Mouse (Mus musculus): ENCODE results near the gene Slc24a4.
A peak's percentile ranks its signal among the peaks of the same experiment; 100 is the strongest.

The Slc24a4 gene

DNA sequence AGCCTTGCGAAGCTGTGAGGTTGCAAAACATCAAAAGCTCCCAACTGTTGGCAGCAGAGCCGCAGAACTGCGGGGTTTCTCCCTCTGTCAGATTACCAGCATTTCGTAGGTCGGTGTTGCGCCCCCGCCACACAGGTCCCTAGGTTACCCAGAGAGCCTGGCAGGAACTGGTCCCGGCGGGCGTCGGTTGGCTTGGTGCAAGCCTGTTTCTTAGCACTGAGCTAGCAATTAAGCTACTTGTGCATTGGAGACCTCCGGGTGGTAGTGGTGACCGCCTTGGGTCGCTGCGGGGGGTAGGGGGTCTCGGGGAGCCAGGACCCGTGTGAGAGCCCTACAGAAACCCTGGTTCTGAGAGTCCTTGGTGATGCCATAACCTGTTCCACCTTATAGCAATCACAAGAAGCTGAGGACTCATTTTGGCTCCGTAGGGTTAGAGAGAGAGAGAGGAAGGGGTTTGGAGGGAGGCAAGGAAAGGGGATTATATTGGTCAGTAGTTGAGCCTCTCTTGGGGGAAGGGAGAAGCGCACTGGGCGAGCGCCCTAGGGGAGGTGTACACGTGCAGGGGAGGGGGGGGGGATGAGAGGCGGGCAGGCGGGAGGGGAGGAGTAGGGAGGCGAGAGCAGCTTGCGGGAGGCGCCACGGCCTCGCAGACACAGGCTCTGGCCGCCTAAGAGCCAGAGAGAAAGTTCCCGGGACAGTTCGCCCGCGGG is at the start of gene Slc24a4:
Slc24a4 (plus strand) TSS at position 653 of the 710 bp plus-strand sequence.
- peak; percentile 35 for DNase-seq (ENCODE audit: low spot score)

DNA sequence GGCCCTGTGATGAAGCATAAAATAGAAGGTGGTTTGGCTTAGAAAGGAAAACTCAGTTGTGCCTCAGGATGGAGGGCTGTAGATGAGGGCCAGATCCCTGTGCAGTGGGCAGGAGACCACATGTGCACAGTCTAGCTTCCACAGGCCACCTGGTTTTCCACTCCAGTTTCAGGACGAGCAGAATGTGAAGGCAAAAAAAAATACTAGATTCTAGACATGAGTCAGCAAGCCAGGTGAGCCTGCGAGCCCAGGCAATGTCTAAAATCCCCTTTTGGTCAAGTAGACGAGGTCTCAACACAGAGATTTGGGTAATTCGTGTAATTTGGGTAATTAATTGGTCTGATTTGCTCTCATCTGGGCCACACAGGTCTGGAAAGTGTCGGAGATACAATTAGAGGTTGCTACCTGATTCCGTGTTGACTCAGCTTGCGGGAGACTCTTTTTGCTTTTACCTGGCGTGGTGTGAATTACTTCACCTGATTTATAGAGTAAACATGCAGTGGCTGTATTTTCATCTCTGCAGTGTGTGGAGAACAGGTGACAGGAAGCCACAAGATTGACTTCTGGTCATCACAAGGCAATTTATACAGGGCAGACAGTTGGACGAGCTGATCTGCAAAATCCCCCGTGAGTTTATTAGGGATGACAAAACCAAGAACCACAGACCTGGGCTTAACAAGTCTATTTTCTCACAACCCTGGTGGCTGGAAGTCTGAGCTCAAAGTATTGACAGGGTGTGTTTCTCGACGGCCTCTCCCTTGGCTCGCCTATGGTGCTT is 45.7 kb upstream of the Slc24a4 start:
- DNase-seq (ENCODE audit: low spot score), result no peak

DNA sequence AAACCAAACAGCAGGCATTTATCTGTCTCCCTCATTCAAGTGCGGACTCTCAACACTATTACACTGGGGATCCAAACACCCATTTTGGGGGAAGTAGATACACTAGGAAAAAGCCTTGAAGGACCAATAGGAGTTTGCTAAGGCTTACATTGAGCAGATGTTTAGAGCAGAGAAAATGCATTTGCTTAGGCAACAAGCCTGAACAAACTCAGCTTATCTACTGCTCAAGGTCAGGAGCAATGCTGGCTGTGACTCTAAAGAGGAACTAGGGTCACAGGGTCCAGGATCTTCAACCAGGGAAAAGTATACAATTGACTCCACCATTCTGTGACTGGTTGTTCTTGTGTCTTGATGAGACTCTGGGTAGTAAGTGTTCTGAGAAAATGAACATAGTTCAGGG is 38.0 kb upstream of the Slc24a4 start:
- no peak for DNase-seq (ENCODE audit: low spot score)

DNA sequence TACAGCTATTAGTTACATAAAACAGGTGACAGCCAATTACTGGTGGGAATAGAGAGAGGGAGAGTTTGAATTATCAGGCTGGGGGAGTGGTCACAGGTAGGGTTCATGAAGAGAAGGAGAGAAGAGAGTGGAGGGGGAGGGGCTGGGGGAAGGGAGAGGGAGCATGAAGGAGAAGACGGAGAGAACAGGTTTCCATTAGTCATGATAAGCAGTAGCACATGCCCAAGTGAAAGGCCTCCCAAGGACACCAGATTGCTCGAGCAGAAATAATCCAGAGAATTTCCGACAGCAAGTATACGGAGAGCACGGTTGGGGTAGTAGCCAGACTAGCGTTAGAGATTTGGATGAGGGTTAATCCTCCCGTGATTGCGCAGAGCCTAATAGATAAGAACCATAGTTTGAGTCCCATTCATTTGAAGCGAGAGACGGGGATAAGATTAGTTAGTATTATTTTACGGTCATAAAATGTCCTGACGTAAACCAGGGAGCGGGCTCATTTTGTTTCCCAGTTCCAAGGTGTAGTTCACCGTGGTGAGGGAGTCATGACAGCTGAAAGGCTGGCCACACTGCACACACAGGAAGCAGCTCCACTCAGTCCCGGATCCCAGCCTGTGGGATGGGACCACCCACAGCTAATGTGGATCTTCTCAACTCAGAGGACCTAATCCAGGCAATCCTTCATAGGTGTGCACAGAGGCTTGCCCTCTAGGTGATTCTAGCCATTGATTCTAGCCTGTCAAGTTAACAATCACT is 36.0 kb upstream of the Slc24a4 start:
- DNase-seq (ENCODE audit: low spot score), result no peak

DNA sequence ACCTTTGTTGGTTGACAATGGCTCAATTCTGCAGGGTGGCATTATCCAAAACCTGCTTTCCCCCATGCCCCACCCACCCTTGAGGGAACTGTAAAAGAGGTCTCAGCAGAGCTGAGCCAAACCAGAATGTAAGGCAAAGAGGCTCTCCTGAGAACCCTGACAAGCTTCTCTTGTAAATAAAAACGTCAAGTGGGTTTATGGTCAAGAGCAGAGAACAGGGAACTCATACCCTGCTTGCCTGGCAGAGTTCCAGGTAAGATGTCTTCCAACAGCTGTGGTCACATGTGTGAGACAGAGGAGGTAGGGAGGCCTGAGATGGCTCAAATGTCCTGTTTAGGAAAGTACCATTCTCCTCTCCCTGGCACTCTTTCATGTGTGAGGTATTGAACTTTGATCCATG is 22.5 kb upstream of the Slc24a4 start:
- DNase-seq (ENCODE audit: low spot score), result no peak

DNA sequence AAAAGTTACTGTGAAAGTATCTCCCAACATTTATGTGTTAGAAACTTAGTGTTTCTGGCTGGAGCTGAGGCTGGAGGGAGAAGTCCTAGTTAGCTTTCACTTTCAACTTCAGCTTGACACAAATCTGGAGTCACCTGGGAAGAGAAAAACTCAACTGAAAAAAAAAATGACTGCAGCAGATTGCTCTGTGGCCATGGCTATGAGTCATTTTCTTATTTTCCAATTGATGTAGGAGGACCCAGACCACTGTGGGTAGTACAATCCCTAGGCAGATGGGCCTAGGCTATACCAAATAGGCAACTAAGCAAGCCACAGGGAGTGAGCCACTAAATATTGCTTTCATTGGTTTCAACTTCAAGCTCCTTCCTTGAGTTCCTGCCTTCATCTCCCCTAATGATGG is 19.7 kb upstream of the Slc24a4 start:
- DNase-seq (ENCODE audit: low spot score), result no peak

DNA sequence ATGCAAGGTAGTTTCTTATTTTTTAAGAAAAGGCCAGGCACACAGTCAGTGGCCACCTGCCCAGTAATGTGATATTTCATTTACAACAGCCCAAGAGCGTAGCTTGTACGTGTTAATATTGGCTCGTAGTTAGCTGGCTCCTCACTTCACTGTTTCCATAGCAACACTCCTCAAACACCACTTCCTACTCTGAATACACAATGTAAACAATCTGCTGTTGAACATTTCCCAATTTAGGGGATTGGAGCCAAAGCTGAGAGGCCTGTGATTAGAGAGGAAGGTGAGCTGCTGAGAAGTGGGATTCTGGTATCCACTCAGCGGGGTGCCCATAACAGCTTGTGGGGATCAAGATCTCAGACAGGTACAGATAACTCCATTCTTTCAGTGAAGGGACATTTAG is 16.0 kb upstream of the Slc24a4 start:
- DNase-seq (ENCODE audit: low spot score), result no peak

DNA sequence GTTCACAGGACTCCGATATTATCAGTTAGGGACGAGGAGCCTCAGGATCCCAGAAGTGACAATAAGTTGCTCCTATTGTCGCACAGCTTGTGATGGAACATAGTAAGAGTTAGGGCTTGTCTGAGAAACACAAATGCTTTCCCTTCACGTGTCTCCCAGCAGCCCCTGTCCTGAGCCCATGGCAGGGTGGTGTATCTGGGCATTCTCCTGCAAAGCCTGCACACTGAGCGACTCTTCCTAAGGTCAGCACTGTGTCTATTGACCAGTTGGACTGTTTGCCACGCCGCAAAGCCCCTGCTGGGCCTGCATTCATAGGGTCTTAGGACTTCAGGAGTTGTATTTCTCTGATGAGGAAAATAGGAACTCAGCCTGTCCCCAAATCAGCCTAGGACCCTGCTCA is 15.6 kb upstream of the Slc24a4 start:
- DNase-seq (ENCODE audit: low spot score), result no peak

DNA sequence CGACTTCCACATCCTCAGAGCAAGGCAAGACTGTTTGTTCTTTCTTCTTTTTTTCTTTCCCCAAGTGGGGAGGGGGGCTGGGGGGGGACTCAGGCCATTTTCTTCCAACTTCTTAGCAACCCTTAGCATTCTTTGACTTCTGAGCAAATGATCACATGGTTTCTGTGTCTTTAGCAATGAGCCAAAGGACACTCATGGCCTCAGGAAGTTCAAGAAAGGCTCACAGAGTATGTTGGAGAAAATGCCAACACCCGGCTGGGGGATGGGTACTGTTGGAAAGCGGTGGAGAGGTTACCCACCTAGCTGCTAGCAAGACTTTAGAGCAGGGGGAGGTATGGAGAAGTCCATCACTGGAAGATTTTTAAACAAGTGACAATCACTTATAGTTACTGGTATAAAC is 15.1 kb upstream of the Slc24a4 start:
- no peak for DNase-seq (ENCODE audit: low spot score)

DNA sequence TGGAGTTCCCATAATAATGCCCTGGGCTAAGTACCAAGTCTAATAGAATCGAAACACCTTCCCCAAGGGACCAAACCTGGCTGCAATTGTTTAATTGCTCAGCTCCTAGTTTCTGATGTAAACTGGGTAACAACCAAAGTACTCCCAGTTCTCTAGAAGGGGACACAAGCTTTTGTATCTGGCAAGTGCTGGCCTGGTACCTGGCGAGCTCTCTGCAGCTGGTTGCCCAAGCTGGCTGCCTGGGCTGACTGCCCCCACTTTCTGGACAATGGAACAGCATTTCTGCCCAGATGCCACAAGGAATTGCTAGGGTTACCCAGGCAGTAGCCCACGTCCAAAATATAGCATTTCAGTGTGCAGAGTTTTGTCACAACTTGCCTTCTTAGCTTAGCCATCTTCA is 12.0 kb upstream of the Slc24a4 start:
- no peak for DNase-seq (ENCODE audit: low spot score)

DNA sequence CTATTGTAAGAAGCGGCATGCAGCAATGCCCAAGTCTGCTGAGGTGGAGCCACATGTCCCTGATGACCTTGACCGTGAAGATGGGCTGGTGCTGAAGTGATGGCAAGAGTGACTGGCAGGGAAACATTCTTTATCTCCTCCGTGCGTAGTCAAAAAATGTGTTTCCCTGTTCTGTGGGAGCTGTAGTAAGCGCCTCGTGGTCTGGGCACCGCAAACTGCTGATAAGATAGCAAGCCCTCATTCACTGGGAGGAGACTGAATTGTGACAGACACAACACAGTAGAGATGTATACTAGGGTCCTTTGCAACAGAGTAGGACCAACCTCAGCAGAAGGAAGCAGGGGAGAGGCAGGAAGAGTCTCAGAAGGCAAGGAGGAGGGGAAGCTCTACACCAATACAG is 10.5 kb upstream of the Slc24a4 start:
- DNase-seq (ENCODE audit: low spot score), result no peak

DNA sequence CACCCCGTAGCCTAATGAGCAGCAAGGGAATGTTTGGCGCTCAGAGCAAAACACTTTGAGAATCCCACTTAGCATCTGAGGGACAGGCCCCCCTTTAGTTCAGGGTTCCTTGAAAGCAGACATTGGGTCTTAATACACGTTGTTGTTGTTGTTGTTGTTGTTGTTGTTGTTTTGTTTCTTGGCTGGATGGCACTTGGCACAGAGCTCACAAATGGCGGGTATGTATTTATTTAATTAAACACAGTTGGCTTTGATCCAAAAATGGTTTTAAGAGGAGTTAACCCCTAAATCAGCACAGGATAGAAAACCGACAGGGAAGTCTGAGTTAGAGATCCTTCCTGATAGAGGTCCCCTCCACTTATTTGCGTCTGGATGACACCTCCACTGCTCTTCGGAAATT is 932 bp upstream of the Slc24a4 start:
- DNase-seq (ENCODE audit: low spot score), result no peak

DNA sequence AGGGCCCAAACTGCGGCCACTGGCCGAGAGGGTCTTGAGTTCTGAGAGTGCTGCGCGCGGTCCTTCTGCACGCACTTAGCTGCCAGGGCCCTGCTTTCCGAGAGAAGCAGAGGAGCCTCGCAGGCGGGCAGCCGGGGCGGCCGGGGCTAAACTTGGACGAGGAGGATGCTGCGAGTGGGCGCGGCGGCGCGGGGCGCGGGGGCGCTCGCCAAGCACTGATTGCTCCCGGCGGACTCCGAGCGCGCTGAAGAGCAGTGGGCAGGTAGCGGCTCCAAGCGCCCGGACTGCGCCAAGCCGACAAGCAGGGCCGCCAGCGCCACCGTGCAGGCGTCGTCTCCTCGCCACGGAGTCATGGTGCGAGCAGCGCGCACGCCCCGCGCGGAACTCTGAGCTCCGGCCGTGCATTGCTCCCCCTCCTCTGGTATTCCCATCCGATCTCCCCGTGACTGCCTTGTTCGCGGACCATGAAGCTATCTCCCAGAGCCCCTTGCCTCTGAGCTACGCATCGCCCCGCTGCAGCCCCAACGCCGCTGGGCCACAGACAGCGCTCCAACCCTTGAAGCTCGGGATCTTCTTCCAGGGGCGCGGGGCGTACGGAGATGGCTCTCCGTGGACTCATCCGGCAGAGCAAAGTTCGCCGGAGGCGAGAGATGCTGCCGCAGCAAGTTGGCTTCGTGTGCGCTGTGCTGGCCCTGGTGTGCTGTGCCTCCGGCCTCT is 416 bp downstream of the Slc24a4 start:
- DNase-seq (ENCODE audit: low spot score), result peak; percentile 61

DNA sequence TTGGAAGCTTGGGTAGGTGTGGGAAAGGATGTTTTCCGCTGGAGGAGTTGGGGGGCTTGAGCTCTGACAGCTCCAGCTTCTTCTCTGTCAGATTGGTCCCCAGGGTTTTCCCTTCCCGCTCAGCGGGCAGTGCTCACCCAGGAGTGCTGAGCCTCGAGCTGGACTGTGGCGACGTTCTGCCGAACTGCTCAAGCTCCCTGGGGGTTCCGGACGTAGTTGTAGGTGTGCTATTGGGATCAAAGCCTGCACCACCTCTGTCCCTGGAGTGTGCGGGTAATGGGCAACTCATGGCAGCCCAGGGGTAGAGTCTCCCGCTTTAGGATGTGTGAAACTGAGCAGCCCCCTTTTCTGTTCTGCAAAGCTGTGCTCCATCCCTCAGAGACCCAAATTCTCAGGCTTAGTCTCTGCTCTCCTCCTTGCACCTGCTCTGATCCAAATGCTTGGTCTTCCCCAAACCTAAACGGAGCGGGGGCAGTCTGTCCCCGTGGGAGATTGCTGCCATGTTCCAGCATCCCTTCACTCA is 1.0 kb downstream of the Slc24a4 start:
- DNase-seq (ENCODE audit: low spot score), result no peak

DNA sequence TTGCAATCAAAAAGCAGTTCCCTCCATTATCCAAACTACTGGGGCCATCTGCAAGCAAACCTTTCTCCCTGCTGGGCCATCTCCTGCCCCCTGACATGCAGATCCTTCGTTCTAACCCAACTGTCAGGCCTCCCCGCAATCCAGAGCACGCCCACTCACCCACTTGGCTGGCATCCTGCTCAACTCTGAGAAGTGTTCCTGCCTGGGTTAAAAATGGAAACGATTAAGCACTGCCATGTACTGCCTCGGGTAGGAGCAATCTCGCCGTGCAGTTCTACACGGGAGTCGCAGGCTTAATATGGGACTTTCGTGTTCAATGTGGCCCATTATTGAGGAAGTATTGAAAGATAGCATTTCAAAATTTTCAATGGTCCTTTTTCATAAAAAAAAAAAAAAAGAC is 11.2 kb downstream of the Slc24a4 start:
- DNase-seq (ENCODE audit: low spot score), result no peak

DNA sequence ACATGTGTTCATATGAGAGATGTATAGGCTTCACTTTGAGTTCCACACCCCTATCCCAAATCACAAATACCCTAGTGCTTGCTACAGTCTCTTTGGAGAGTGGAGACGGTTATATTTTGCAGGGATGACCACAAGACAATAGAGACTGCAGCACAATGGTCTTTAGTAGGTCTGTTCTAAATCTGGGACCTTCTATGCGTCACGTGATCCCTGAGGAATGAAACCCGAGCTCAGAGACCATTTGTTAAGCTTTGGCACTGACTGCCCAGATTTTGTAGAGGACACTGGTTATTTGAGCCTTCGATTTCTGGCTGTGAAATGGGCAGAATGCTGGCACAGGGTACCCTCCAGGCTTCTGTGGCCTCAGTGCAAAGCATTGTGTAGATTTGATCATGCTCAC is 12.8 kb downstream of the Slc24a4 start:
- no peak for DNase-seq (ENCODE audit: low spot score)

DNA sequence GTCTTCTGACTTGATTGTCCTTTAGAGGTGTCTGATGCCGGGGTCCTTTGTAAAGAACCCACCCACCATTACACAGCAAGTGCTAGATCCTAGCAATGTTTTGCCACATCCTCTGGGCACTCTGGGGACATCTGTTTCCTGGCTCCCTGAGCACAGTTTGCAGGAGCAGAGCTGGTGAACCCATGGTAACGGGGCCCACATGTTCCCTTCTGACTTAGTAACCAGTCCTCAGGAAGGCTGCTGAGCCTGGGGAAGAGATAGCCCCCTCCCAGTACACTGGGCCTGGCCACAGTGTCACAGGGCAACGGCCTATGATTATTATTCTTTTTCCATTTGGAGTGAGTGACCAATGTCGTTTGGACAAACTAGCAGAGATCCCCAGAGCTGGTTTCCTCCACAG is 19.1 kb downstream of the Slc24a4 start:
- DNase-seq (ENCODE audit: low spot score), result no peak

DNA sequence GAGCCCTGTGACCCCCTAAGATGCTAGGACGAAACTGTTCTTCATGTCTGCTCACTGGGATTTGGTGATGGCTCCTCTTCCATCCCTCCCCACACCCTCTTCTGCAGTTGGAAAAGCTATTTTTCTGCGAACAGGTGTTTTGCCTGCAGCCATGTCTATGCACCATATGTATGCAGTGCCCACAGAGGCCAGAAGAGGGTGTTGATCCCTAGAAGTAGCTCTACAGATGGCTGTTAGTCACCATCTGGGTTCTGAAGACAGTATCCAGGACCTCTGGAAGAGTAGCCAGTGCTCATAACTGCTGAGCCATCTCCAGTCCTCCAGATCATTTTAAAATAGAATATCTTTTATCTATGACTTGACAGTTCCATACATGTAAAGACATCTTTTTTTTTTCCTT is 20.2 kb downstream of the Slc24a4 start:
- DNase-seq (ENCODE audit: low spot score), result no peak

DNA sequence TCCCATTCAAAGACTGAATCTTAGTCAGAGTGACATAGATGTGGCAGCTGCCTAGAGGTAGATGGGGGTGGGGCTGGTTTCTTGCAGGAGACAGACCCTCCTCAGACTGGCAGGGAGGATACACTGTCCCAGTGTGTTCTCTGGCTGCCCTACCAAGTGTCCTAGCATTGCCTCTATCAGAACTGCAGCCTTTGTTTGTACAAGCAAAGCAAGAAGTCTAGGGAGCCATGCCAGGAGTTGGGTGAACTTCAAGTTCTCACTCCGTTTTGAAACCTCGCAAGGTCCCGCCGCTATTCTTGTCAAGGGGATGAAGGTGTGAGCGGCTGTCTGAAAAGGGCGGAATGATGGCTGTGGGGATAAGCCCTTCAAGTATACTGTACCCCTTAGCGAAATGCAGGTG is 22.7 kb downstream of the Slc24a4 start:
- DNase-seq (ENCODE audit: low spot score), result no peak

DNA sequence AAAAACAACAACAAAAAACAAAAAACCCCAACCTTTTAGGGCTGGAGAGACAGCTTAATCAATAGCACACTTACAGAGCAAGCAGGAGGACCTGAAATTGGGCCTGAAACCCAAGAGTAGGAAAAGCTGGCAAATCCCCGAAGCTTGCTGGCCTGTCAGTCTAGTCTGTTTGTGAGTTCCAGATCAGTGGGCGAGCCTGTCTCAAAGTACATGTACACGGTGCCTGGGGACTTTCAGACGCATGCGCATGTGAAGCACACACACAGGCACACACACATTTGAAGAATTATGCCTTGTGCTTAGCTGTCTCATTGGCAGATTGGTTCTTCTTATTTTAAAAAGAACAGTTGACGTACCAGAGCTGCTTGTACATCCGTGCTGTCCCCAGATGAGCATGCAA is 25.3 kb downstream of the Slc24a4 start:
- DNase-seq (ENCODE audit: low spot score), result no peak

DNA sequence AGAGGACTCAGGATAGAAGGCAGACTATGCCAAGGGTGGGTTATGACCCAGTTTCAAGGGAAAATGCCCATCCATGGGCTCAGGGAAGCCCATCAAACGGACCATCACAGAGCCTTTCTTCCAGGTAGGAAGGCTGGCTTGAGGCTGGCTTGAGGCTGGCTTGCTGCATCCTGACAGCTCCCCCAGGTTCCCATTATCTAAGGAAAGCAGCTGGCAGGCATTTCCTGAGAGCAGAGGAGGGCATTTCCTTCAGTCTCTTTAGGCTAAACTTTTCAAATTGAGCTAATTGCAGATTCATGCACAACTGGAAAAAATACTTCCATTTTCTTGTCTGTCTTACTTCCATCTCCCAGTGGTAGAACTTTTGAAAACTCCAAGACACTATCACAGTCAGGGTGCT is 26.3 kb downstream of the Slc24a4 start:
- no peak for DNase-seq (ENCODE audit: low spot score)

DNA sequence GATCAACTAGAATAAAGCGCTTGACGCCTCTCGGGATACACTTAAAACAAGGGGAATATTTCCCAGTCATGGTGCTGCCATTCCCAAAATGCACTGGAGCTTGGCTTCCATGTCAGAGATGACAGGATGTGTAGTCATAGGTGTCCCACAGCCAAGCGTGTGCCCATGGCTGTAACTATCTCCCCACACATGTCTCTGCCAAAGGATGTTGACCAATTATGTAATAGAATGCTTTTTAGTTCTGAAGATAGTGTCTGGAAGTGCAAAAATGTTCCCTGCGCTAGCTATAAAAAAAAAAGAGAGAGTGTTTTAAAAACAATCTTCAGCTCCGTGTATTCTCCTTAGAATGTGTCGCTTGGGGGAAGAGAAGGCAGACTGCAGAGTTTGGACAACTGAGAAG is 36.1 kb downstream of the Slc24a4 start:
- no peak for DNase-seq (ENCODE audit: low spot score)
